Mouse (Mus musculus) midbrain, embryonic 15.5 days (tissue): Measurements from ENCODE around the gene Ptprc. TPM values are rescaled to one million over a fixed set of nuclear protein-coding genes. Genes with fewer than 3 reads are reported as not detected.

ENCODE experiments used
- ATAC-seq: fragments of 200-750 bp; cut with Nextera tagmentation; replicated peaks from 2 replicates; pipeline ENCODE4 v1.8.0; 2017; ENCODE audit warnings: moderate TSS enrichment
- H3K27ac ChIP-seq: fragments of 300-500 bp; sonication (generic); 2 replicates; pipeline ENCODE4 v1.5.1; 2015; ENCODE audit warnings: mild to moderate bottlenecking, inconsistent platforms
- H3K27me3 ChIP-seq: fragments of 300-500 bp; sonication (generic); replicated peaks from 2 replicates; pipeline ENCODE4 v1.6.1; 2015; ENCODE audit warnings: inconsistent platforms
- H3K36me3 ChIP-seq: fragments of 300-500 bp; sonication (generic); replicated peaks from 2 replicates; pipeline ENCODE4 v1.6.1; 2015; ENCODE audit warnings: inconsistent platforms
- H3K4me1 ChIP-seq: fragments of 300-500 bp; sonication (generic); 2 replicates; pipeline ENCODE4 v1.6.1; 2015; ENCODE audit warnings: inconsistent platforms
- H3K4me2 ChIP-seq: fragments of 300-500 bp; sonication (generic); 2 replicates; pipeline ENCODE4 v1.6.1; 2015; ENCODE audit warnings: inconsistent platforms, mild to moderate bottlenecking, moderate library complexity
- H3K4me3 ChIP-seq: fragments of 300-500 bp; sonication (generic); 2 replicates; pipeline ENCODE4 v1.5.1; 2015; ENCODE audit warnings: mild to moderate bottlenecking, inconsistent platforms
- H3K9ac ChIP-seq: fragments of 300-500 bp; sonication (generic); 2 replicates; pipeline ENCODE4 v1.6.1; 2015; ENCODE audit warnings: mild to moderate bottlenecking, inconsistent platforms
- H3K9me3 ChIP-seq: fragments of 300-500 bp; sonication (generic); 2 replicates; pipeline ENCODE4 v1.6.1; 2016; ENCODE audit warnings: inconsistent platforms
- WGBS: fragments of 180-500 bp; shearing (Covaris S2); methylation state at CpG from one replicate; pipeline ENCODE4 v1.1.7; 2015; ENCODE audit warnings: mixed read lengths; 5-methylcytosine and 5-hydroxymethylcytosine counted together
- polyA plus RNA-seq: library from polyadenylated mRNA; unstranded; fragments of >200 nt; fragmentation: Nextera tagmentation; extraction: Ambion mirVana; gene quantifications from 2 replicates; pipeline ENCODE4 v1.2.1, GENCODE M21; 2015

Gene Ptprc
- polyA plus RNA-seq, 1 experiment from 2014 or later = 1.2 TPM

DNA sequence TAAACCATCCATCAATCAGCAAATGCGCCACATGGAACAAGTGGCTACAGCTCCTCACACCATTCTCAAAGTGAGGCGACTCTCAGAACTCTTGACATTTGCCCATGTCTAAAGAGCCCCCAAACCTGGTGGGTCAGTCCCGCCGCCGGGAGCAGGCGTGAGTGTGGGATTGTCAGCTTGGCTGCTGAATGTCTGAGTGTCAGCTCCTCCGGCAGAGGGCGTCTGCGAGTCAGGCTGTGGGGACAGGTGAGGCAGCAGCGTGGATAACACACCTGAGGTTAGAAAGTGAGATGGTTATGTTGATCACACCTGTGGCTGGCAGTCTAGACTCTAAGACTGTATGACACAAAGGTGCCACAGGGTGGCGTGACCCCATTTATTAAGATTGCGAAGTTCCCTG lies 55.6 kb downstream of the Ptprc start:
- Histone ChIP-seq H3K4me1 (no peaks in the 10 kb centered on the region), H3K27me3 (no peaks in the 10 kb centered on the region), H3K27ac (no peak overlapping the region), H3K9ac (no peak overlapping the region), H3K36me3 (no peaks in the 10 kb centered on the region), H3K9me3 (no peaks in the 10 kb centered on the region), H3K4me3 (no peak overlapping the region), H3K4me2 (no peak overlapping the region)
- 61% methylated on average over 12 of the region's 12 CpGs for WGBS
- ATAC-seq = no peak

- 53% methylated on average over 1 of the region's 1 CpGs for WGBS
- no peak for ATAC-seq
Measured at GRCm38 (mm10) chr1:138093219-138093618, 82.3 kb downstream of the Ptprc start.

GRCm38 (mm10) chr1:138085810-138086209 lies 89.7 kb downstream of the Ptprc start:
- ATAC-seq = 0 out of 2 replicates have a peak, but pooled peaks have one; percentile 62
- Histone ChIP-seq H3K4me3 (no peak overlapping the region), H3K4me2 (no peak overlapping the region), H3K27me3 (no peaks in the 10 kb centered on the region), H3K36me3 (no peaks in the 10 kb centered on the region), H3K9ac (no peak overlapping the region), H3K27ac (no peak overlapping the region), H3K9me3 (no peaks in the 10 kb centered on the region), H3K4me1 (no peaks in the 10 kb centered on the region)
- 0% methylated on average over 1 of the region's 1 CpGs for WGBS

More at GRCm38 (mm10) chr1:138093219-138093618, 82.3 kb downstream of the Ptprc start:
- H3K4me1 ChIP-seq = no peaks in the 10 kb centered on the region
- no peak overlapping the region for H3K4me3 ChIP-seq
- H3K9me3 ChIP-seq = no peaks in the 10 kb centered on the region
- no peaks in the 10 kb centered on the region for H3K27me3 ChIP-seq
- H3K27ac ChIP-seq = no peak overlapping the region
- no peak overlapping the region for H3K9ac ChIP-seq
- no peak overlapping the region for H3K4me2 ChIP-seq
- no peaks in the 10 kb centered on the region for H3K36me3 ChIP-seq

DNA sequence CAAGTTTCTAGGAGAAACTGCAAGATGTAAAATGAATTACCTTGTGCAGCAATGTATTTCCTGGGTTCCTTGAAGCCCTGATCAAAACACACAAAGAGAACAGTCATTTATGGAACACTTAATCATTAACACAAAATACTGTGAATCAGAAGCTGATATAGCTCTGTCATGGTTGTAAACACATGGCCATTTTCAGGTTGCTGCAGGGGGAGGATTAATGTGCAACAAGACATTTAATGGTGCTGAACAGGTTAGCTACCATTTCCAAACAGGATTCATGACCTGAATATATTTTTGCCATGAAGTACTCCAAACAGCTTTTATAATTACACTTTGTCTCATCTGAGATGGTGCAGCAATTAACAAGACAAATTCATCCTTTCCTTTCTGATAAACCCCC lies 91.8 kb downstream of the Ptprc start:
- no peaks in the 10 kb centered on the region for H3K9me3 ChIP-seq
- H3K36me3 ChIP-seq = no peaks in the 10 kb centered on the region
- H3K4me2 ChIP-seq = no peak overlapping the region
- H3K27me3 ChIP-seq = no peaks in the 10 kb centered on the region
- H3K4me3 ChIP-seq = no peak overlapping the region
- no peak overlapping the region for H3K27ac ChIP-seq
- no peak overlapping the region for H3K9ac ChIP-seq
- no peak for ATAC-seq
- H3K4me1 ChIP-seq = no peaks in the 10 kb centered on the region

- Histone ChIP-seq H3K27ac (no peak overlapping the region), H3K4me2 (no peak overlapping the region), H3K4me3 (no peak overlapping the region), H3K27me3 (no peaks in the 10 kb centered on the region), H3K9me3 (no peaks in the 10 kb centered on the region), H3K4me1 (no peaks in the 10 kb centered on the region), H3K9ac (no peak overlapping the region), H3K36me3 (no peaks in the 10 kb centered on the region)
- no peak for ATAC-seq
- 100% methylated on average over 1 of the region's 1 CpGs for WGBS
Measured at GRCm38 (mm10) chr1:138080308-138080707, 95.2 kb downstream of the Ptprc start.

- Histone ChIP-seq H3K4me2 (peak overlapping the region; percentile 30), H3K9ac (no peak overlapping the region), H3K9me3 (no peaks in the 10 kb centered on the region), H3K36me3 (no peaks in the 10 kb centered on the region), H3K27me3 (0 out of 2 replicates have a peak, but pooled peaks cover 2% of the 10 kb centered on the region), H3K4me3 (no peak overlapping the region), H3K4me1 (peaks cover 5% of the 10 kb centered on the region; the same call in 1 of the 2 replicates), H3K27ac (no peak overlapping the region)
- 39% methylated on average over 10 of the region's 10 CpGs for WGBS
- peak; percentile 78 for ATAC-seq
Measured at GRCm38 (mm10) chr1:138044196-138044945, 131.1 kb downstream of the Ptprc start.

DNA sequence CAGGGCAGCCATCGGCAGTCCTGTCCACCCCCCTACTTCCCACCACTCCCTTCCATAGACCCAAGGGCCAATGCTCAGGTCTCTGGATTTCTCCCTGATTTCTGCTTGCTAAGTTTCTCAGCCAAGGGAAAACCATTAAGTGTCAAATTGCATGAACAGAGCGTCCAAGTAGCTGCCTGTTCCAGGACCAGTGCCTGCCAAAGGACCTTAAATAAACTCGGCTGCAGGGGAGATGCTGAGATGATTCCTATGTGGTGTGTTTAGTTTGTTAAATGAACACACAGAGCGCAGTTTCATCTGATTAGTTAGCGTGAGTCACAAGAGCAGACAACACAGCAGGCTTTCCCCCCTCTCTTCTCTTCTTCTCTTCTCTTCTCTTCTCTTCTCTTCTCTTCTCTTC lies 135.0 kb downstream of the Ptprc start:
- H3K4me2 ChIP-seq = no peak overlapping the region
- H3K4me3 ChIP-seq = no peak overlapping the region
- peaks cover 10% of the 10 kb centered on the region; the same call in 1 of the 2 replicates for H3K4me1 ChIP-seq
- H3K27me3 ChIP-seq = no peaks in the 10 kb centered on the region
- no peaks in the 10 kb centered on the region for H3K9me3 ChIP-seq
- no peak overlapping the region for H3K27ac ChIP-seq
- no peak overlapping the region for H3K9ac ChIP-seq
- no peak for ATAC-seq
- 60% methylated on average over 5 of the region's 5 CpGs for WGBS
- no peaks in the 10 kb centered on the region for H3K36me3 ChIP-seq

- Histone ChIP-seq H3K4me1 (peaks cover 7% of the 10 kb centered on the region; the same call in 1 of the 2 replicates), H3K9me3 (no peaks in the 10 kb centered on the region), H3K9ac (no peak overlapping the region), H3K27me3 (no peaks in the 10 kb centered on the region), H3K36me3 (no peaks in the 10 kb centered on the region), H3K4me2 (no peak overlapping the region), H3K4me3 (no peak overlapping the region), H3K27ac (no peak overlapping the region)
- WGBS = 19% methylated on average over 1 of the region's 1 CpGs
- no peak for ATAC-seq
Measured at GRCm38 (mm10) chr1:138039201-138039600, 136.3 kb downstream of the Ptprc start.

- H3K27me3 ChIP-seq = no peaks in the 10 kb centered on the region
- no peak overlapping the region for H3K27ac ChIP-seq
- H3K9ac ChIP-seq = no peak overlapping the region
- H3K4me1 ChIP-seq = 0 out of 2 replicates have a peak, but pooled peaks cover 5% of the 10 kb centered on the region
- 46% methylated on average over 5 of the region's 5 CpGs for WGBS
- no peaks in the 10 kb centered on the region for H3K36me3 ChIP-seq
- ATAC-seq = no peak
- H3K4me2 ChIP-seq = no peak overlapping the region
- no peak overlapping the region for H3K4me3 ChIP-seq
- no peaks in the 10 kb centered on the region for H3K9me3 ChIP-seq
Measured at GRCm38 (mm10) chr1:138037484-138037883, 138.0 kb downstream of the Ptprc start.

DNA sequence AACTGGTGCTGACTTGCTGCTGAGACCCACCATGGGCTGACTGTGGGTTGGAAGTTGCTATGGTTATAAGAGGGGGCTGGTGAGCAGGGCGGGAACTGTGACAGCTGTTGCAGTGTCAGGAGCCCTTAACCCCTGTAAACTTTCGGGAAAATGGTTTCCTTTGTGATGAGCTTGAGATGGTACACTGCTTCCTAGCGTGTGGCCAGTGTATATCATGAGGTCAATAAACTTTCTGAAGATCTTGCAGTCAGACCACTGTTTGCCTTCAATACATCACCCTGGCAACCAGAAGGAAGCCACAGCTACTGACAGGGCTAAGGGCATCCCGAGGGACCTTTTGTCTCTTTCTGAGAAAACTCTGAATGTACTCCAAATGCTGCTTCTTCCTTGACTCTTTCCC lies 145.9 kb downstream of the Ptprc start:
- Histone ChIP-seq H3K27me3 (no peaks in the 10 kb centered on the region), H3K4me3 (no peak overlapping the region), H3K9me3 (no peaks in the 10 kb centered on the region), H3K4me2 (no peak overlapping the region), H3K9ac (no peak overlapping the region), H3K27ac (no peak overlapping the region), H3K36me3 (no peaks in the 10 kb centered on the region), H3K4me1 (peaks cover 4% of the 10 kb centered on the region; the same call in 1 of the 2 replicates)
- 19% methylated on average over 4 of the region's 4 CpGs for WGBS
- no peak; the same call in 1 of the 2 replicates for ATAC-seq

GRCm38 (mm10) chr1:138025298-138025697 lies 150.2 kb downstream of the Ptprc start:
- no peak for ATAC-seq
- H3K4me2 ChIP-seq = no peak overlapping the region
- WGBS = 87% methylated on average over 1 of the region's 1 CpGs
- no peaks in the 10 kb centered on the region for H3K36me3 ChIP-seq
- no peak overlapping the region for H3K9ac ChIP-seq
- no peaks in the 10 kb centered on the region for H3K27me3 ChIP-seq
- no peak overlapping the region for H3K4me3 ChIP-seq
- H3K4me1 ChIP-seq = peaks cover 11% of the 10 kb centered on the region
- H3K9me3 ChIP-seq = no peaks in the 10 kb centered on the region
- no peak overlapping the region for H3K27ac ChIP-seq

DNA sequence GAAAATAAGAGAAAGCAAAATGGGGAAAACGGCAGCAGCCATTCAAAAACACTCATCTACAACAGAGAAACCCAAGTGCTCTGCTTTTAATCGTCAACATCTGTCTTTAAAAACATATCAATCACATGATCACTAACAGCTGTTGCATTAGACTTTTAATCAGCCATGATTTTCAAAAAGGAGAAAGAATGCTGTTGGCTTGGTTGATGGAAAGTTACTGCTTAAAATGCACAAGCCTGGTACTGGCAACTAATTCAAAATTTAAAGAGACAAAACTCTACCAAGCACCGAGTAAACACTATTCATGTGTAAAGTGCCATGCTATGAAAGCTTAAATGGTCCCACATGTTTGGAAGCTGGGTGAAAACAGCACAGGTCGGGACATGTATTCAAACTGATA lies 151.9 kb downstream of the Ptprc start:
- ATAC-seq = no peak
- H3K4me3 ChIP-seq = no peak overlapping the region
- H3K27me3 ChIP-seq = no peaks in the 10 kb centered on the region
- H3K9me3 ChIP-seq = no peaks in the 10 kb centered on the region
- no peak overlapping the region for H3K9ac ChIP-seq
- H3K27ac ChIP-seq = no peak overlapping the region
- peaks cover 7% of the 10 kb centered on the region for H3K4me1 ChIP-seq
- WGBS = 62% methylated on average over 4 of the region's 4 CpGs
- H3K36me3 ChIP-seq = no peaks in the 10 kb centered on the region
- no peak overlapping the region for H3K4me2 ChIP-seq

- WGBS = 21% methylated on average over 3 of the region's 3 CpGs
- ATAC-seq = no peak
Measured at GRCm38 (mm10) chr1:138022918-138023295, 152.6 kb downstream of the Ptprc start.

More at GRCm38 (mm10) chr1:138022918-138023295, 152.6 kb downstream of the Ptprc start:
- Histone ChIP-seq H3K27me3 (no peaks in the 10 kb centered on the region), H3K4me1 (peaks cover 7% of the 10 kb centered on the region), H3K4me3 (no peak overlapping the region), H3K9ac (no peak overlapping the region), H3K36me3 (no peaks in the 10 kb centered on the region), H3K9me3 (no peaks in the 10 kb centered on the region), H3K4me2 (no peak overlapping the region), H3K27ac (no peak overlapping the region)
